Mouse (Mus musculus) adrenal gland, adult 2 months (tissue): ENCODE results near the gene Hcfc1r1. TPM values are rescaled to one million over a fixed set of nuclear protein-coding genes. Genes with fewer than 3 reads are reported as not detected.

Experiments
- DNase-seq: peaks from one replicate; pipeline ENCODE4 v3.0.0; 2021
- polyA plus RNA-seq: library from polyadenylated mRNA; depleted of rRNA; stranded (reverse); fragments of >200 nt; gene quantifications from 2 replicates; pipeline ENCODE4 v1.2.3, GENCODE M21; 2012
- total RNA-seq, 2 experiments: library from RNA; stranded (reverse); gene quantifications; 2 replicates each; pipeline ENCODE4 v1.2.3; 2021

Gene Hcfc1r1
- total and polyA plus RNA-seq, 3 experiments = 170 to 747 (median 228) TPM

GRCm38 (mm10) chr17:23675127-23675526 is 1.7 kb downstream of the Hcfc1r1 start:
- DNase-seq = peak; percentile 91

GRCm38 (mm10) chr17:23675564-23676281 is 2.3 kb downstream of the Hcfc1r1 start:
- peak; percentile 93 for DNase-seq

- peak; percentile 92 for DNase-seq
Measured at GRCm38 (mm10) chr17:23676473-23677031, 3.2 kb downstream of the Hcfc1r1 start.

- DNase-seq = peak; percentile 93
Measured at GRCm38 (mm10) chr17:23677236-23677679, 3.9 kb downstream of the Hcfc1r1 start, which contains the start of gene Tnfrsf12a. Tnfrsf12a (minus strand) TSS chr17:23677468.

- no peak for DNase-seq
Measured at GRCm38 (mm10) chr17:23679127-23679835, 5.9 kb downstream of the Hcfc1r1 start, which contains the start of gene Cldn6. Cldn6 (plus strand) TSS chr17:23679249.

GRCm38 (mm10) chr17:23680336-23680735 is 6.9 kb downstream of the Hcfc1r1 start:
- DNase-seq = no peak

DNA sequence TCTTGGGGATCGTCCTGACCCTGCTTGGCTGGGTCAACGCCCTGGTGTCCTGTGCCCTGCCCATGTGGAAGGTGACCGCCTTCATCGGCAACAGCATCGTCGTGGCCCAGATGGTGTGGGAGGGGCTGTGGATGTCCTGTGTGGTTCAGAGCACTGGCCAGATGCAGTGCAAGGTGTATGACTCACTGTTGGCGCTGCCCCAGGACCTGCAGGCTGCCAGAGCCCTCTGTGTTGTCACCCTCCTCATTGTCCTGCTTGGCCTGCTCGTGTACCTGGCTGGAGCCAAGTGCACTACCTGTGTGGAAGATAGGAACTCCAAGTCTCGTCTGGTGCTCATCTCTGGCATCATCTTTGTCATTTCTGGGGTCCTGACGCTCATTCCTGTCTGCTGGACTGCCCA is 7.7 kb downstream of the Hcfc1r1 start:
- peak; percentile 67 for DNase-seq

GRCm38 (mm10) chr17:23682092-23682491 is 8.7 kb downstream of the Hcfc1r1 start:
- DNase-seq = no peak

DNA sequence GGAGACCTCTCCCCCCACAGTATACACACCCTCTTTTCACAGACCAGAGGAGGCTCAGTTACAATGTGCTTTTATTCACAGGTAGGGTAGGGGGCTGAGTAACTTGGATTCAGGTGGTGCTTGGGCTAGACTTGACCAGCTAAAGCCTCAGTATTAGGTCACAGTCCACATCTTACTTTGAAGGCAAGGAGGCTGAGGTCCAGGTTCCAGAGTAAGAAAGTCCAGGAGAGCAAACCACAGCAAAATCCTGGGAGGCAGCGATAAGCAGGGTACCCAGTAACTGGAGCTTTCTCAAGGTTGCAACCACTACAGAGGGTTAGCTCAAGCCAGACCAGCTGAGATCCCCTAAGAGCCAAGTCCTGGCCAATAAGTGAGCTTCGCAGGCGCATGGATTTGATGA is 9.1 kb downstream of the Hcfc1r1 start:
- no peak for DNase-seq

DNA sequence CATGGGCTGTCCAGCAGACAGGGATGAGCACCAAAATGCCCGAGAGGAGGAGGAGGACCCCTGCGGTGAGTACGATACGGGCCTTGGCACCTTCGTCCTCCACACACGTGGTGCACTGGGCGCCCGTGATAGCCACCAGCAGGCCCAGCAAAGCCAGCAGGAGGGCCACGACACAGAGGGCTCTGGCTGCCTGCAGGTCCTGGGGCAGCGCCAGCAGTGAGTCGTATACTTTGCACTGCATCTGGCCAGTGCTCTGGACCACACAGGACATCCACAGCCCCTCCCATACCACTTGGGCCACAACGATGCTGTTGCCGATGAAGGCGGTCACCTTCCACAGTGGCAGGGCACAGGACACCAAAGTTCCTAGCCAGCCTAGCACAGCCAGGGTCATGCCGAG is 9.8 kb downstream of the Hcfc1r1 start:
- DNase-seq = no peak

- no peak for DNase-seq
Measured at GRCm38 (mm10) chr17:23683856-23684672, 10.7 kb downstream of the Hcfc1r1 start, which contains the start of gene Cldn9. Cldn9 (minus strand) TSS chr17:23684026.

DNA sequence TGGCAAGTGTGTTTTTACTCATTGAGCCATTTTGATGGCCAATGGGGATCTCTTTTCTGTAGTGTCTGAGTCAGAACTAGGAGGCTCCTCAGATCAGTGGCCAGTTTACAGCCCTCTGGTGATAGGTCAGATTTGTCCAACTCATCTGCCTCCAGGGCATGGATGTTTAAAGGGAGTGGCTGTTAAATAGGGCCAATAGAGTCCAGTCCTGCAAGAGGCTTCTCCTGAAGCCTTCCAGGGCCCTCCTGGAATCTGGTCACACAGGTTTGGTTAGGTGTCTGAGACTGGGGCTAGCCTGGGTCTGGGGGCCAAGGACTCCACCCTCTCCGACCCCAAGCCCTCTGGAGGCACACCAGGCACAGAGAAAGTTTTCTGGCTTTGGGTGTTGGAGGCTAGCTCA is 21.1 kb downstream of the Hcfc1r1 start:
- DNase-seq = no peak

- no peak for DNase-seq
Measured at GRCm38 (mm10) chr17:23695801-23696200, 22.4 kb downstream of the Hcfc1r1 start.

- peak; percentile 64 for DNase-seq
Measured at GRCm38 (mm10) chr17:23699131-23700077, 26.0 kb downstream of the Hcfc1r1 start.

GRCm38 (mm10) chr17:23700079-23700478 is 26.7 kb downstream of the Hcfc1r1 start:
- DNase-seq = peak; percentile 96

DNA sequence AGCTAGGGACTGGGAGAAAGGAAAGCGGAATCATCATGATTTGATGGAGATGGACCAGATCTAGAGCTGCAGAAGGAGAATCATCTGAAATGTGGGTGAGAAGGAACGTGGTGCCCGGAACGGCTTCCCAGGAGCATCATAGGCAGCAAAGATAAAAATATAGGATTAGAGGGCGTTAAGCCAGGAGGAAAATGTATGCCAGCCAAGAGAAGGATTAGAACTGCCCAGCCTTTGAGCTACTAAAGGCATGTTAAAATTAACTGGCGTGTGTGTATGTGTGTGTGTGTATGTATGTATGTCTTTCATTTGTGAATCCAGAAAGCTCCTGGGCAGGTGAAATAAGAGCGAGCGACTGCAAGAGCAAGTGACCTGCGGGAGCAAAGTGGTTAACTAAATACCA is 29.9 kb downstream of the Hcfc1r1 start:
- no peak for DNase-seq

DNA sequence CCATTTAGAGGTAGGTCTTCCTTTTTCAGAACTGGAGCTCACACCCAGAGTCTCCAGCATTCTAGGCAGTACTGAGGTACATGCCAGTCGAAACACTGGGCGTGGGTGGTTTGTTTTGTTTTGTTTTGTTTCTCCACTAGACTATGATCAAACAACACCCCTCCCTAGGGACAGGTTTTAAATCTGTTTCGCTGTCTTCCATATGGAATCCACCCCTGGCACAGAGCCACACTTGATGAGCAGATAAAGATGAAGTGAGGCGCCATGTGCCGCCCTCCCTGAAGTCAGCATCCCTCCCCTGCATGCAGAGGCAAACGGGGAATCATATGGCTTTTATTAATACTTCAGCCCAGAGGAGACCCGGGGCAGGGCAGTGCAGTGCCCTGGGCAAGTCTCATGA is 31.3 kb downstream of the Hcfc1r1 start:
- no peak for DNase-seq

GRCm38 (mm10) chr17:23705525-23706104 is 32.2 kb downstream of the Hcfc1r1 start:
- no peak for DNase-seq

DNA sequence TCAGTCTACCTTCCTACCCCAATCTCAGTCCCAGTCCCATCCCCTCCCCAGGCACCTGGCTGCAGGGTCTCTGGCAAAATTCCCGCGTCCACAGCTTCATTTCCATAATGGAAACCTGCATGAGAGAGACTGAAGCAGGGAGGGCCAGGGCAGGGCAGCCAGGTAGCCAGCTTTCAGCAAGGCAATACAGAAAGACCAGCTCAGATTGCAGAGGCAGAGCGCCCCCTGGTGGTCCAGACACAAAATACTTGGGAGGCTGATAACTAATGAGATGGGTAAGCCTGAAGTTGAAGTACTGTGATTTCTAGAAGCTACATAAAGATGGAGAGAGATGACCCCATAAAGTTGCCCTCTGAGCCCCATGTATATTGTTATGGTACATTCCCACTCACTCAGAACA is 32.8 kb downstream of the Hcfc1r1 start:
- peak; percentile 67 for DNase-seq

GRCm38 (mm10) chr17:23717003-23717402 is 43.6 kb downstream of the Hcfc1r1 start:
- DNase-seq = no peak
